Mouse (Mus musculus): Measurements from ENCODE around the gene 1700007K13Rik.

GRCm38 (mm10) chr2:28513431-28514370 lies 47.6 kb upstream of the 1700007K13Rik start:
- TF ChIP-seq GATA1 (IDR thresholded peaks at IDR 0.05; ENCODE audit: borderline replicate concordance, low read length), result no peak
- TF ChIP-seq FLI1 (IDR thresholded peaks at IDR 0.05; ENCODE audit: low read length), result no peak
